In genomic region chr10:24609766-24610165, GRCm38 (mm10) we compare ENCODE assay signal across 20 mouse cellular contexts. TPM values are rescaled to one million over a fixed set of nuclear protein-coding genes. Genes with fewer than 3 reads are reported as not detected.
A peak's percentile ranks its signal among the peaks of the same experiment; 100 is the strongest.
DNase-seq lines count a peak whose midpoint lies in the region; ATAC-seq lines count a peak whose summit lies in the region.
"Had no signal": no experiment of that assay in that cellular context is flagged by ENCODE, and none has a peak within 500 bp of the region (broad histone marks: within the 10 kb centered on the region; RNA-seq: fewer than 3 reads in every experiment).

No protein-coding gene starts in this region.

- ATAC-seq in liver, embryonic 12.5 days: no peak
- ATAC-seq: forebrain, embryonic 15.5 days; hindbrain, embryonic 16.5 days; lung, postnatal 0 days had no signal

- H3K9ac ChIP-seq in liver, embryonic 12.5 days: no peak overlapping the region
- H3K9ac ChIP-seq: embryonic facial prominence, embryonic 12.5 days; forebrain, embryonic 15.5 days; midbrain, embryonic 12.5 days had no signal

- DNase-seq in NIH3T3 (ENCODE audit: low read depth) (peak; percentile 56), ZHBTc4 (ENCODE audit: low read depth, low spot score) (peak; percentile 70)
- DNase-seq in gastrocnemius, postnatal 36 days: peak; percentile 51 to 63
- peak; percentile 66 to 67 for DNase-seq in heart, postnatal 36 days
- no peak for DNase-seq in cerebellum, adult 8-10 months
- DNase-seq in left cerebral cortex, postnatal 36 days (ENCODE audit: low spot score in 2 of 2): no peak
- DNase-seq: cerebellum, postnatal 10 days; kidney, adult 11 months; retina, postnatal 1 day; thymus, postnatal 4 days had no signal

- no peaks in the 10 kb centered on the region for H3K27me3 ChIP-seq in liver, embryonic 12.5 days (replicated peaks)
- H3K27me3 ChIP-seq: embryonic facial prominence, embryonic 12.5 days; forebrain, embryonic 15.5 days; midbrain, embryonic 12.5 days had no signal

- H3K36me3 ChIP-seq in liver, embryonic 12.5 days: no peaks in the 10 kb centered on the region
- H3K36me3 ChIP-seq: embryonic facial prominence, embryonic 12.5 days; forebrain, embryonic 15.5 days; midbrain, embryonic 12.5 days had no signal

- no peaks in the 10 kb centered on the region for H3K9me3 ChIP-seq in liver, embryonic 12.5 days (replicated peaks)
- H3K9me3 ChIP-seq: embryonic facial prominence, embryonic 12.5 days; forebrain, embryonic 15.5 days; midbrain, embryonic 12.5 days had no signal

- no peak overlapping the region for H3K4me3 ChIP-seq in liver, embryonic 12.5 days
- H3K4me3 ChIP-seq: embryonic facial prominence, embryonic 12.5 days; erythroblast, embryonic 14.5 days; forebrain, embryonic 15.5 days; midbrain, embryonic 12.5 days had no signal

- H3K27ac ChIP-seq in liver, embryonic 12.5 days: no peak overlapping the region
- H3K27ac ChIP-seq: embryonic facial prominence, embryonic 12.5 days; forebrain, embryonic 15.5 days; midbrain, embryonic 12.5 days had no signal

- WGBS in liver, embryonic 12.5 days (ENCODE audit: insufficient replicate concordance): 76% methylated on average over 9 of the region's 9 CpGs

- intact Hi-C loops in gastrocnemius, postnatal 36 days (cut with DNase I): no loop called here
- intact Hi-C loops in heart, postnatal 36 days (cut with DNase I): no loop called here
- intact Hi-C loops in left cerebral cortex, postnatal 36 days (cut with DNase I): no loop called here

- H3K4me2 ChIP-seq in liver, embryonic 12.5 days: no peak overlapping the region
- H3K4me2 ChIP-seq: embryonic facial prominence, embryonic 12.5 days; forebrain, embryonic 15.5 days; midbrain, embryonic 12.5 days had no signal

- no peaks in the 10 kb centered on the region for H3K4me1 ChIP-seq in liver, embryonic 12.5 days
- H3K4me1 ChIP-seq: embryonic facial prominence, embryonic 12.5 days; forebrain, embryonic 15.5 days; midbrain, embryonic 12.5 days had no signal

RNA-seq across cellular contexts. Expression of gene Ccn2, which starts 14.5 kb away (rescaled TPM):
- 10 to 100 TPM; 20.1 to 29.7 TPM for total RNA-seq in gastrocnemius, postnatal 36 days (2021)
- total RNA-seq in heart, postnatal 36 days (2021): 100 to 1,000 TPM in 1 of 2 experiments, 10 to 100 TPM in 1; 82.5 to 111 TPM
- 10 to 100 TPM; 31.4 to 32.5 TPM for total RNA-seq in left cerebral cortex, postnatal 36 days (2021)
- polyA plus RNA-seq in liver, embryonic 12.5 days (2016; fragmentation: Nextera tagmentation; extraction: Ambion mirVana): 1.4 and 2.3 TPM in 2 replicates
- total RNA-seq: hematopoietic stem cell, adult 5-6 weeks; megakaryocyte progenitor cell, adult 5-6 weeks; monocyte, adult 5-6 weeks had no signal
- polyA plus RNA-seq: erythroblast, embryonic 14.5 days had no signal

Comparison
In these comparisons a context has a peak if more than half of its experiments do, and no peak if none do; other contexts are left out.
1. DNase-seq: peak in NIH3T3 (single experiment), ZHBTc4 (single experiment), gastrocnemius, postnatal 36 days (2 of 2) and heart, postnatal 36 days (2 of 2); none in cerebellum, adult 8-10 months (single experiment) and left cerebral cortex, postnatal 36 days (0 of 2).